Mouse (Mus musculus) retina, postnatal 1 day (tissue): ENCODE measurements around the gene Lrrc8a.

Experiments
- DNase-seq: peaks from one replicate; pipeline ENCODE4 v3.0.0-alpha.2; 2012

Gene Lrrc8a

DNA sequence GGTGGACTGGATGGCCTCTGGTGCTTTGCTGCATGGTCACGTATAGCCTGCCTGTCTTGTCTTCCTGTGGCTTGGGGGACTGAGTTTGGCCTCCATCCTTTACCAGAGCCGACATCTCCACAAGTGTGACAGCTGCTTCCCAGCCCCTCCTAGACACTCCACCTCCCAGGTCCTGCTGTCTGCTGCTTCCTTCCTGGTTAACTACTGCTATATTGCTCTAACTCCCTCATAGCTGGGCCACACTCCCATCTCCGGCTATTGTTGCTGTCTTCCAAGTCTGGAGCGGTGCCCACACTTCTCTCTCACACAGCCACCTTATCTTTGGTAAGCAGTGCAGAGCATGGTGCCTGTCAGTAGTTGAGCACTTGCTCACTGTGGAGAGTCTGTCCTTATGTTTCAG is 2.3 kb downstream of the Lrrc8a start:
- no peak for DNase-seq

DNA sequence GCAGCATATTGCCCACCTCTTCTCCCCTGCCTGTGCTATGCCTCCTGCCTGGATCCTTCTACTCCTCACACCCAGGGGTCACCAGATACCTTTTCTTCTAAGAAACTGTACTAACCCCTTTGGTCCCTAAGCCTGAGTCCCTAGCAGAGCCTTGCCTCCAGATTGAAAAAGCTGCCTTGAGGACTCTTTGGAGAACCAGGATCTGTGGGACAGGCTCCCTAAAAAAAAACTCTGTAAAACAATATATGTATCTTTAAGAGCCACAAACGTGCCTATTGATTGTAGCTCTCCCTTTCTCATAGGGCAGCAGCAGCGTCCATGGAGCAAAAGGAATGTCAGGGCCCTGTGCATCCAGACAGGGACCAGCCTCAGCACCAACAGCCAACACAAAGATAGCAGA is 2.8 kb downstream of the Lrrc8a start, which contains the start of gene Gm28035:
Gene Gm28035 (plus strand): TSS at position 301 of the 400 bp plus-strand sequence.
- DNase-seq: no peak

GRCm38 (mm10) chr2:30242509-30242908 is 5.0 kb downstream of the Lrrc8a start:
- DNase-seq: no peak

DNA sequence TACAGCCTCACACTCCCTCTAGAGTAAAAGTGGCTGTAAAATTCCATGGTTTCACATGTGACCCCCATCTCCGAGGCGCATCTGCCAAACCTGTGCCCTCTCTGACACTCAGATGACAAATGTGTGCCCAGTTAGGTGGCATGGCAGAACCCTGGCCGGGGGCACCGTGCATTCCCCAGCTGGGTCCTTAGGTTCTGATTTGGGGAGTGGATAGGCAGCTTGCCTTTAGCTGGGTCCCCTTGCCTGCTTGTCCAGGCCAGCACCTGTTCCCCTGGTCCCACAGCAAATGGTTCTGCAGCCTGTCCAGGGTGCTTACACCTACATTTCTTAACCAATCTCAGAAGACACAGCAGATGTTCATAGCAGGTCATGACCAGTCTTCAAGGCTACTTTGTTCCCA is 5.9 kb downstream of the Lrrc8a start:
- no peak for DNase-seq

- DNase-seq: no peak
Observed at GRCm38 (mm10) chr2:30244595-30245178, 7.2 kb downstream of the Lrrc8a start.

DNA sequence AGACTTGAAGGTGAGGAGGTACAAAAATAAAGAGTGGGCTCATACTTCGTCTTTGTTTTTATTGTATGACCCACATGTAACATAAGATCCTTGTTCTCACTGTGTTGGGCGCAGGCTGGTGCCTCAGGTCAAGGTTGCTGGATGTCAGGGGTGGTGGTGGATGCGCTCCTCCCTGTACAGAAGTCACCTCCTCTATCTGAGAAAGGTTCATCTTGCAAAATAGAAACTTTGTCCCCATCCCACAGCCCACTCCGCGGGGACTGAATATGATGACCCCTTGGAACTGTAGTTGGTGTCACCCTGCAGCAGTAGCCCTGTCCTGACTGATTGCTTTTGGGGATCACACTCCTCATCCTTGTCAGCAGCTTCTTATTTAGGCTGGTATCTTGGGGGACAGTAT is 9.5 kb downstream of the Lrrc8a start:
- DNase-seq: no peak

GRCm38 (mm10) chr2:30247681-30248080 is 10.2 kb downstream of the Lrrc8a start:
- no peak for DNase-seq

DNA sequence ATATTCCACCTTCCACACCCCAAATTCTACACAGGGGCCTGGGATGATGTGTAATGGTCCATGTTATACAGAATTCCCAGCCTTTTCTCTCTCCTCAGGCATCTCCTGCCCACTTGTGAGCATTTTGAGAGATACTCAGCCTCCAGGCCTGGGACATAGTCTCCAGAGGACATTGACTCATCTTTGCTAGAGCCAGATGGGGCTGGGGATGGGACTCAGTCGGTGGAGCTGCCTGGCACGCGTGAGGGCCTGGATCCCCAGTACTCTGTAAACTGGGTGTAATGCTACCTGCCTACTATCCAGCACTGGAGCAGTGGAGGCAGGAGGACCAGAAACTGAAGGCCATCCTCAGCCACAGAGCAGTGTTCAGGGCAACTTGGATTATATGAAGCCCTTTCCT is 11.7 kb downstream of the Lrrc8a start:
- no peak for DNase-seq

- no peak for DNase-seq
Observed at GRCm38 (mm10) chr2:30250166-30251128, 12.9 kb downstream of the Lrrc8a start.

DNA sequence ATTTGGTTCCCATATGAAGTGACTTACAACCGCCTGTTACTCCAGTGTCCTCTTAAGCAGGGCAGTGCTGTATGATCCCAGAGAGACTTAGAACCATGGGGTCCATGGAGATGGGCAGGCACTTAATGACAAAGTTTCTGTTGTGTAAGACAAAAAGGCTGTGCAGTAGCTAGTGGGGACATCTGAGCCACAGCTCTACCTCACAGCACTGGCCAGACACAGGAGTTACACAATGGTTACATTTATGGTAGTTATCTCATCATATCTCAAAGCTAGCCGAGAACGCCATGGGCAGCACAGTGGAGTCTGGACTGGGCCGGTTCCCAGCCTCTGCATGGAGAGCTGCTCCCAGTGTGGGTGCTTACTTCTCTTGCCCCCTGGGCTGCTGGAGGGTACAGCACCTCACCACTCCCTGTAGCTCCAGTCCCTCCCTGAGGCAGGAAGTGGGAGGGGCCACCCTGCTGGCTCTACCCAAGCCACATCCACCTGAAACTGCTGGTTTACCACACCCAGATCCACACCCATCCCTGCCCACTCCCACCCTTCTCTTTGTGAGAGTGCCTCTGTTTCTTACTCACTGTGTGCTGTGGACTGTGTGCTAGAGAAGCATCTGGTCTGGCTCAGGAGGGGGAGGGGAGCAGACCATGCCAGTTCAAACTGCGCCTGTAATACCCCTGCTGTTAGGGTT is 14.0 kb downstream of the Lrrc8a start:
- DNase-seq: no peak

DNA sequence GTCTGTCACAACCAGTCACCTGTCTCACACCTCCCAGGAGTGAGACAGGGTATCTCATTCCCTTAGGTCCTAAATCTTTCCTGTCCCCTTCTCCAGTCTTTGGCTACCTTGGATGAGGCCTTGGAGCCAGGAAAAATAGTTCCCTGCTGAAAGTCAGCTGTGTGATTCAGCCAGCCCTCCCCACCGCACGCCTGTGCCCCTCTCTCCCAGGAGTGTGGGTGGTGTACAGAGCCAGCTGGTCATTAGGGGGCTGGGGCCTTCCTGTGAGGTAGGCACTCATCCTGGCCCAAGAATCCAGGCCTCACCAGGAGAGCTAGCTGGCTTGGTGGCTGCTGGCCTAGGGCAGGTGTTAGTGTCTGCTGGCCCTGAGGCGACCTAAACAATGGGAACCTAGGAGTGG is 15.0 kb downstream of the Lrrc8a start:
- DNase-seq: no peak

DNA sequence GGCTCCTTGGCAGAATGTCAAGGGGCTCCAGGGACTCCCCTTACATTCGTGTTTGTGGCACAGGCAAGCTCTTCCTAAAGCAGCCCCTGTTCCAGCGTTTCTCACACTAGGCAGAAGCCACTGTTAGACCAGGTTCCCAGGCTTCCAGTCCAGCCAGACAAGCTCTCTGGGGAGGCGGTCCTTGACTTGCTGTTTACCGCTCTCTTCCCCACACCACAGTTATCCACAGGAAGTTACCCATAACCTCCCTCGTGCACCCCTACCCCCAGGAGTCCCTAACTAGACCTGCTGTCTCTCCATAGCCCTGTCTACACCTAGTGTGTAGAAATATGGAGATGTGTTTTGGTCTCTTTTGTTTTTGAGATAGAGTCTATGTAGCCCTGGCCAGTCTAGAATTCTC is 16.3 kb downstream of the Lrrc8a start:
- no peak for DNase-seq

GRCm38 (mm10) chr2:30255631-30256395 is 18.3 kb downstream of the Lrrc8a start:
- no peak for DNase-seq

DNA sequence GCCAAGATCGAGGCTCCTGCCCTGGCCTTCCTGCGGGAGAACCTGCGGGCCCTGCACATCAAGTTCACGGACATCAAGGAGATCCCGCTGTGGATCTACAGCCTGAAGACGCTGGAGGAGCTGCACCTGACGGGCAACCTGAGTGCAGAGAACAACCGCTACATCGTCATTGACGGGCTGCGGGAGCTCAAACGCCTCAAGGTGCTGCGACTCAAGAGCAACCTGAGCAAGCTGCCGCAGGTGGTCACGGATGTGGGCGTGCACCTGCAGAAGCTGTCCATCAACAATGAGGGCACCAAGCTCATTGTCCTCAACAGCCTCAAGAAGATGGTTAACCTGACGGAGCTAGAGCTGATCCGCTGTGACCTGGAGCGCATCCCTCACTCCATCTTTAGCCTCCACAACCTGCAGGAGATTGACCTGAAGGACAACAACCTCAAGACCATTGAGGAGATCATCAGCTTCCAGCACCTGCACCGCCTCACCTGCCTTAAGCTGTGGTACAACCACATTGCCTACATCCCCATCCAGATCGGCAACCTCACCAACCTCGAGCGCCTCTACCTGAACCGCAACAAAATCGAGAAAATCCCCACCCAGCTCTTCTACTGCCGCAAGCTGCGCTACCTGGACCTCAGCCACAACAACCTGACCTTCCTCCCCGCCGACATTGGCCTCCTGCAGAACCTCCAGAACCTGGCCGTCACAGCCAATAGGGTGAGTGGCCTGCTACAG is 19.3 kb downstream of the Lrrc8a start:
- DNase-seq: no peak

- no peak for DNase-seq
Observed at GRCm38 (mm10) chr2:30257699-30258460, 20.4 kb downstream of the Lrrc8a start.

DNA sequence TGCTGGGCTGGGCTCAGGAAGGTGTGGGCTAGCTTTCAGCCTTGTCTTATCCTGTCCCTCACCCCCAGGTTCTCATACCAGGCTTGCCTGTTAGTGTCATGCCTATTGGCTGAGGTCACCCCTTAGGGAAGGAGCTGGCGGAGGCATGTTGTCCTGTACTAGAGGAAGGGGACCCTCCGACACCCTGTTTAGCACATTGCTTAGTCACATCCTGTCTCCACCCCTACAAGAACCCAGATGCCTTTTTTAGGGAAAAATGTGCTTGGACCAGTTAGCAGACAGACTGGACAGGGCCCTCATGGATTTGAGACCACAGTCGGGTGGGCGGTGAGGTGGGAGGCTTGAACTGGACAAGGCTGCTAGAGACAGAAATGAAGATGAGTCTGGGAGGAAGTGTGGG is 21.1 kb downstream of the Lrrc8a start:
- no peak for DNase-seq

GRCm38 (mm10) chr2:30259131-30260064 is 21.9 kb downstream of the Lrrc8a start:
- no peak for DNase-seq

DNA sequence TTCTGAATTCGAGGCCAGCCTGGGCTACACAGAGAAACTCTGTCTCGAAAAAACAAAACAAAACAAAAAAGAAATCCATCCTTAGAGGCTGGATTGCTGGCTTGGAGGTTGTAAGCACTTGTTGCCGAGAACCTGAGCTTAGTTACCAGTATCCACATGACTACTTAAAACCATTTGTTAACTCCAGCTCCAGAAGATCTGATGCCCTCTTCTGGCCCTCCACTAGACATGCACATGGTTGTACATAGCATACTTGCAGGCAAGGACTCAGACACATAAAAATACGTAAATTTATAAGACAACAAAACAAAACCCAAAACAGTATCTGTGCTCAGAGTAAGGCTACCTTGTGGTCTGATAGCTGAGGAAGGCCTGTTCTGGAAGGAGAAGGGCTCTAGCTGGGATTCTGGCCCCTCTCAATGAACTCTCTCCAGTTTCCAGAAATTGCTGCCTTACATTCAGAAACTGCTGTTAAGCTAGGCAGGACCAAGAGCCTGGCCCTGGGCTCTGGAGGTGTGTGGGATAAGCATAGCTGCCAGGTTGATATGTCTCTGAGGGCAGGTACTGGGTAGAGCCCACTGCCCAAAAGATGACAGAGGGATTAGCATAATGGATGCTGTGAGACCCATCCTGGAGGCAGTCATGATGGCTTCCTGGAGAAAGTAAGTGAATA is 23.7 kb downstream of the Lrrc8a start:
- DNase-seq: no peak
